Mouse (Mus musculus): ENCODE results near the gene Cenpp.

Cenpp gene

DNA sequence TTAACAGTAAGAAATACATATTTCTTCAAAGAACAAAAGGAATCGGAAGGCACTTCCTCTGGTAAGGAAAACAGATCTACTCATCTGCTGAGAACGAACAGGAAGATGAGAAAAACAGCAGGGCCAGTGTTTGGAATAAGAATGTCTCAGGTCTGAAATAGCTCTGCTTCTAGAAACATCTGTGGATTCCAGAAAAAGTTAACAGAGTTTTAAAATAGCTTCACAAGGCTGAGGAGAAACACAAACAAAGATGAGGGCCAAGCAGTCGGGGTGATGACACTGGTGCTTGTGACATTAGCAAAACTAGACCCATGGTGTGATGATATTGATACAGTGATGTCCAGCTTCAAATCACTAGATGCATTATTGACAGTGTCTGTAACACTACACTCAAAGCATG is 145.4 kb downstream of the Cenpp start:
- DNase-seq, result no peak

DNA sequence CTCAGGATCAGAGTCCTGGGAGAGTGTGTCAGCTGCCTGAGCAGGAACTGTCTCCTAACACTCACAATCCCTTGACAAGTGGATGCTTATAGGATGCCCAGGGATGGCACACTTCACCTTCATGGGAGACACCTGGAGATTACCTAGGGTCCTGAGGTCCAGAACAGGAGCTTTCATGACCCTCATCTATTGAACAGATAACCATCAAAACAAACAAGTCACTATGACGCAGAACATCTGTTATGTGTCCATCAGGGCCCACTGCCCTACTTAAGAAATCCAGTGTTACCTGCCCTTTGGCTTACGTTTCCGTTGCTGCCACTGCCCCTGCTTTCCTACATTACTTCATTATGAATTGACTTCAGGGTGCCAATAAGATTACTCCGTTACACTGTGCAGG is 146.8 kb downstream of the Cenpp start:
- no peak for DNase-seq

DNA sequence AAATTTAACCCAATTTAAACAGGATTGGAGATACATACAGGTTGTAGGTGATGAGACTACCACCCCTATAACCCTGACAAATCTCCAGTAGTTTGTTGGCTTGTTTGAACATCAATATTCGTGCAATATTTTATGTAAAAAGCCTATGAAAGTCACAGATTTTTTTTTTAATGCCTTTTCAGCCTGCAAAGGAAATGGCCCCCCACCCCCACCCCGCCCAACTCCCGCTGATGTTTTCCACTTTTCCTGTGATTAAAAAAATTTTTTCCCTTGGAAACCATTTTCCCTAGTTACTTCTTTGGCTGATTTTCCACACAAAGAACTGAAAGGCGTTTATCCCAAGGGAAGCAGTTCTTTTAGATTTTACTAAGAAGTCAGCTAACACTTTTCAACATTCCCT is 148.1 kb downstream of the Cenpp start, which contains the start of gene Ecm2:
Gene Ecm2, plus strand, starts transcription at position 301 of the 400 bp plus-strand sequence.
- DNase-seq, result no peak

DNA sequence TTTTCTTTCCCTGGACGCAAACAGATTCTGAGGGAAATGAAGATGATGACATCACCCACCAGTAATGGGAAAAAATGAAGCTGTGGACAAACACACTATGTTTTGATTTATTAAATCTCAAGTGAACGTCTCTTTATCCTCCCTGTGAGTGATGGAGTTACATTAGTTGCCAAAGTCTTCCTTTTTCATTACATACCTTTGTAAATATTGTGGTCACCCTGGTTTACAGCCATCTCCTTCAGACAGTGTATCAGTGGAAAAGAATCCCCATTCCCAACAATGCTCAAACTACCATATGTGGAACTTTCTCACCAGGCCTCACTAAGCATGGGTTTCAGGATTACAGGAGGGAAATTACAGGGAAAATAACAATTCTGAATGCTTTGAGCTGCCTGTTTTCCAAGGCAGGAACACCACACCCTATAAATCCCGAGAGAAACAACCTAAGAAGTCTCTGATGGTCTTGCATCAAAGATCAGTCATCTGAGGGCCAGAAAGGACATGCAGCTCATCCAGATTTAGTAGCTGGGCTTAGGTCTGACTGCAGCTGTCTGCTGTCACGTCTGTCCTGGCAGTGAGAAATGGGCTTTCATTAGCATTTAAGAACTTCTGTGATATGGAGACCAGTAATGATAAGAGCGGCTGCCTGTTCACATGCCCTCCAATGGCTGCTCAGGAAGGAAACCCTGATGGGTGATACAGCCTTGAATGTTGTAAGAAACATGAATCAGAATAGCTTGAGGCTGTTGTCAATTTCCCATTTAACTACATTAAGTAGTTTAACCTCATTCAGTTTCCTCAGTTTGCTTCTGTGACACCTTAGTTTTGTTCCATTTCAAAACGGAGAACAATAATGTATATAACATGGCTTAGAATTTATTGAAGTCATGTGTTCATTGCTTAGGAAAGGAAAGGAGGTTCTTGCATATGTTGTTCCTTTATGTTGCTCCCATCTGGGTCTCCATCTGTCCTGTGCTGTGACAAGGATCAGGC is 159.9 kb downstream of the Cenpp start, which contains the start of gene Tes3-ps:
Gene Tes3-ps, plus strand, starts transcription at position 943 of the 993 bp plus-strand sequence.
- DNase-seq, result no peak

DNA sequence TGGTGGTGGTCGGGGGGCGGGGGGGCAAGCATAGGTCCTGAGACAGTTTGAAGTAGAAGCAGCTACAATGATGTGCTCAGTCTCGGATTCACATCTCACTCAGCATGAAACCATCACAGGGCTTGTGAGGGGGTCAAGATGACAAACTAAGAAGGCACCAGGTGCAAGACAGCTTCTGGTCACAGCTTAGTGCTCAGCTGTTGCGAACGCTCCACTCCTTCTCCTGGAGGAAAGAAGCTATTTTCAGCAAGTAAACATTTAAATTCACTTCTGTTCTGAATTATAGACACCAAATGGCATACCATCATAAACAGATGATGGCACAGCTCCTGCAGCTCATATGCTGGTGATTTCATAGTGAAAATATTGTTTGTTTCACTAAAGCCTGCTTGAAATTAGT is 167.2 kb downstream of the Cenpp start:
- no peak for DNase-seq

DNA sequence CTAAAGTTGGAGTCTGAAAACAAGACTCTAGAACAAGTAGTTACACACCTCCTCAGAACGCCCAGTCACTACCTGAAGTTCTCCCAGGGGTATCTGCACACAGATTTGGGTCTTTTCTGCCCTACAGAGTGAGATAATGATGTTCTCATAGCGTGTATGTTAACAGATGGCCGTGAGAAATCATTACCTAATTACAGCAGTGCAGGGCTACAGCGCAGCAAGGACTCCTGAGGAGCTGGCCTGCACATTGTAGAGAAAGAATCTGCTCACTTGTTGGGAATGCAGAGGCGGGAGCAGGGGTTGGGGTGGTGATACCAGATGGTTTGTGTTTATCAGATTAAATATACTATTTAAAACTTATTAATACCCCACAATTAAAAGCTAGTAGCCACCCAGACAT is 172.0 kb downstream of the Cenpp start:
- DNase-seq, result no peak

DNA sequence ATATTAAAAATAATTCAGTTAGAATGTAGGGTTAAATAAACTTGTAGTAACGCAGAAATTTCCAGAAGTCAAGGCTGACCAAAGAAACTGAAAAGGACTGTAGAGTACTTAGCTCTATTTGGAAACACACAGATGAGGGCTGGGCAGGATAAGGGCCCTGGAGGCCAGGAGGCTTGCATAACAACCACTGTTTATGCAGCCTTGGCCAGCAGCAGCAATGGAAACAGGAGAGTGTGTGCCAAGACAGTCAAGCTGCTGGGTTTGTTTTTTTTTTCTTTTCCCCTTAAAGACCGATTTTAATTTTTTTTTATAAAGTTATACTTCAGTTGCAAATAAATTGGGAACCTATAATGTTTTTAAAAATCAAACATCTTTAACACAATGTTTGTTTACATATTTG is 172.5 kb downstream of the Cenpp start:
- DNase-seq, result no peak

DNA sequence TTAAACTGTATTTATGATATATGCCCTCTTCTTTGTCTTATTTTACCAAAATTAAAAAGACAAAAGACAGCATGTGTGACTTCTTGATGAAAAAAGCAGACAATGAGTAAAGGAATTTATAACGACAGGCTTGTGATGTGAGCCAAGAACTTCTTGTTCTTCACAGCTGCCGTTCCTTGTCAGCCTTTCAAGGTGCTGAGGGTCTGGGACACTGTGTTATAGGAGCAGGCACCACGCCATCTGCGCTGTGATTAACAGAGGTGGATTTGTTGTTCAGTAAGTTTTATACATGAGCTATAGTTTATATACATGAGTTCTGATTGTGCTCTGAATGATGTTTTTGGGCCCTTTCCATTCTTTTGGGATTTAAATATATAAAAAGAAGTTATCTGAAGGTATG is 173.2 kb downstream of the Cenpp start:
- DNase-seq, result no peak

DNA sequence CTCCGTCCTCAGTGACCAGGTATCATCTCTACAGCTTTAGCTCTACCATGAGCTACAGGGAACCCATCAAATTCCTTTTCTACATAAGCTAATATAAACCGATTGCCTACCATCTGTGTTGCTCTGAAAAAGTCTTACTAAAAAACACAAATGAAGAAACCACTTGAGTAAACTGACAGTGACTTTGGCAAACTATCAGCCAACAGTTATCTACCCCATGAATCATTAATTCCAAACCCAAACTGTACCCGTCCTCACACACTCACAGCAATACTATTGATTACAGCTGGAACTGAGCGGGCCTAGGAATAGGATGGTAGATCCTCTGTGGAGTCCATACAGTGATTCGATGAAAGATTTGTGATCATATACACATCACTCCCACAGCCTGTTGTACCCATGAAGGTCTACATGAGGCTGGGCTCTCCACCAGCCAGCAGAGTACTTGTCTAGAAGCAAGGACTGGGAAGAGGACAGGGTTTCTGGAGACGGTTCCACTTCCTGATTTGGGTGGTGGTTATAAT is 173.7 kb downstream of the Cenpp start:
- DNase-seq, result no peak

DNA sequence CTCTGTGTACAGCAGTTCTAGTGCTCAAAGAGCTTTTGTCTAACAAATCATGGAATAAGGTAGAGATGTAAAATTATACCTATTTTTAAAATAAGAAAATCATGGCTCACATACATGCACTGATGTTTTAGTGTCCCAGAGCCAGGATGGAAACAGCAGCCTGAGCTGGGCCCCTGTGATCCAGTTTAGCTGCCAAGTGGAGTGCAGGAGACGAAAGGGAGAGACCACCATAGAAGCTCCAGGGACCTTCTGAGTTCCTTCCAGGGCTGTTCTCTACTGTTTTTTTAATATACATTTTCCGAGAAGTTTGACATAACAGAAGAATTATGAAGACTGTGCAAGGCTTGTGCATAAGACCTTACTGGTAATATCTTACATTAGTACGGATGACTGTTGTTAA is 174.7 kb downstream of the Cenpp start:
- no peak for DNase-seq

DNA sequence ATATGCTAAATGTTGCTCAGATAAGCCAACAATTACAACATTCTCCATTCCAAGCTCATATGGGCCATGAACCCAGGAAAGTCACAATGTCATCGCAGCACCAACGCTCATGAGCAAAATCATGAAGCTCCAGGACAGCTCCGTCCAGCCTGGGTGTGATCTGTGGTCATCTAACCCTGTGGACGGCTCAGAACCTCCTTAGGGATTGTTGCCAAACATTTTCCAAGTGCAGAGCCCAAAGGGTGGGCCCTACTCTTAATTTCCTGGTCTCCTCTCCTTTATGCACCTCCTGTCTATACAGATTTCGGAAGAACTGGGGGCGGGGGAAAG is 179.9 kb downstream of the Cenpp start:
- DNase-seq, result no peak

DNA sequence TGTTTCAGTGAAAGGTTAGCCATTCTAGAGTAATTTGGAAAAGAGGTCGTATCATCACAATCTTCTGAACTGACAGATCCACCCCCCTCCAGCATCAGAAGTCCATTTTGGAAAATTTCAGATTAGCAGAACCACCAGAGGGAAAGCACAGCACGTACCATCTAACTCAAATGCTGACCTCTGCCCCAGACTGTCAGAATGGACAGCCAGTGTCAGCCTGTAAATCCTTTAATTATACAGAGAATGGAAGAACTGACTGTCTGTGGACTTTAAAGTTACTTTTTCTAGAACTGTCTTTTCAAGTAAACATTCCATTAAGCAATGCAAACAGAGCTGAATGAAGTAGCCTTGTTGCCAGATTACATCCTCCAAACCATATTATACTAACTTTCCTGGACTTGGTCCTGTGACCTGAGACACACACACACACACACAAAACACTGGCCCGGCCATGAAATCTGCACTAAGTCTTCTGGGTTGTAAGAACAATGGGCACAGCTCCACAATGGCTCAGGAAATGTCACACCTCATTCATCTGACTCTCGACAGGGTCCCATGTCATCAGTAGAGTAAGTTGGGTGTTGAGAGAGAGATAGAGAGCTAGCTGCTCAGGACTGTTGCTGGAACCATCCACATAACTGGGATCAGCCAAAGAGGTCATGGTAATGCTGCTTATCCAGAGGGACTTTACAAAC is 180.5 kb downstream of the Cenpp start:
- DNase-seq, result no peak

DNA sequence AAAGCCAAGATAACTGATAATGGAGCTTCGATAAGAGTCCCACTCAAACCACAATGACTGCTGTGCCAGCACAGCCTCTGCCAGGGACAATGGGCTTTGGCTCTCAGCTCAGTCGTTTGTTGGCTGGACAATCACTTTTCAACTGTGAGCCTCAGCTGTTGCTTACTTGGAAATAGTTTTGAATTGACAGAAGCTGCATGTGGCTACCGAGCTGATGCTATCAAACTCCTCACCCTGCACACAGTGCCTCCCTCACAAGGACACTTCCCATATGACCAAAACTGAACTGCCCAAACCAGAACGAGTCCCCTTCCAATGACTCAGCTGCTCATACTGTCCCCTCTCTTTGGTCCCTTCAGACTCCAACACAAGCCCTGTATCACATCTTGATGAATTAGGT is 181.8 kb downstream of the Cenpp start:
- no peak for DNase-seq

DNA sequence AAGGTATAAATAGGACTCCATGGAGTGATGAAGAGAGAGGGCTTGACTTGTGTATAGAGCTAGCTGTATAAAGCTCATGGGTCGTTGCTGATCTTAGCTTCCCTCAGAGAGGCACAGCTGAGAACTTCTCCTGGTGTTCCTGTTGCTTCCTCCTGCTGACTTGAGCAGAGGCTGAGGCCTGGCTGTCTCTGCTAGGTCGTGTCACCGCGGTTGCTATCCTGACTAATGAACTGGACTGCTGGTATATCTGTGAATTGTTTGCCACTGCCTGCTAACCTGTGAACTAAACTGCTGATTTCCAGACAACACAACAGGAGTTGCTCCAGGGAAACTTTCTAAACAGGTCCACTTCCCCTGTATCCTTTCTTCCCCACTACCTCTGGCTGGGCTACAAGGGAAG is 182.3 kb downstream of the Cenpp start:
- DNase-seq, result no peak

DNA sequence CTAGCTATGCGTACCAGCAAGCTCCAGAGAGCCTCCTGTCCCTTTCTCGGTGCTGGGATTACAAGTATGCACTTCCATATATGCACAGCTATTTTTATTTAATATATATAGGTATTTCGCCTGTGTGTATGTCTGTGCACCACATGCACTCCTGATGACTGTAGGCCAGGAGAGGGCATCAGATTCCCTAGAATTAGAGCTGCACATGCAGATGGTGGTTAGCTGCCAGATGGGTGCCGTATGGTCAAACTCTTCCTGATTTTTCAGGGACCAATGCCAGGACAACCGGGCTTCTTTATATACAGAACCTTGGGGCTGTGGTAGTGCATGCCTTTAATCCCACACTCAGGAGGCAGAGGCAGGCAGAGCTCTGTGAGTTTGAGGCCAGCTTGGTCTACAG is 183.6 kb downstream of the Cenpp start:
- no peak for DNase-seq

DNA sequence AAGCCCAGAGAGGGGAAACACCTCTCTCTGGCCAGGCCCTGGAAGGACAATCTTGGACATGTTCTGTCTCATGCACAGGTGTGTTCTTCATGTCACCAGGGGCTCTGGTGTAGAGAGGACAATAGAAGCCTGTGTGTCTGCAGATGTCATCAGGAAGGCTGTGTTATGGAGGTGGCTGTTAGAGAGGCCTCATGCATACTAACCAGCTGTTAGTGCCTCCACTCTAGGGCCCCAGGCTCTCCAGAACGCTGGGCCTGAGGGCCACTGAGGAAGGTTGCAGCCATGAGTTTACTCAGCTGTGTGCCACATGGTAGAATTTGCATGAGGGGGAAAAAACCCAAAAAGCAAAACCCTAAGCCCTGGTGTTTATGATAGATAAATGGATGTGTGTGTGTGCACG is 185.0 kb downstream of the Cenpp start:
- no peak for DNase-seq

DNA sequence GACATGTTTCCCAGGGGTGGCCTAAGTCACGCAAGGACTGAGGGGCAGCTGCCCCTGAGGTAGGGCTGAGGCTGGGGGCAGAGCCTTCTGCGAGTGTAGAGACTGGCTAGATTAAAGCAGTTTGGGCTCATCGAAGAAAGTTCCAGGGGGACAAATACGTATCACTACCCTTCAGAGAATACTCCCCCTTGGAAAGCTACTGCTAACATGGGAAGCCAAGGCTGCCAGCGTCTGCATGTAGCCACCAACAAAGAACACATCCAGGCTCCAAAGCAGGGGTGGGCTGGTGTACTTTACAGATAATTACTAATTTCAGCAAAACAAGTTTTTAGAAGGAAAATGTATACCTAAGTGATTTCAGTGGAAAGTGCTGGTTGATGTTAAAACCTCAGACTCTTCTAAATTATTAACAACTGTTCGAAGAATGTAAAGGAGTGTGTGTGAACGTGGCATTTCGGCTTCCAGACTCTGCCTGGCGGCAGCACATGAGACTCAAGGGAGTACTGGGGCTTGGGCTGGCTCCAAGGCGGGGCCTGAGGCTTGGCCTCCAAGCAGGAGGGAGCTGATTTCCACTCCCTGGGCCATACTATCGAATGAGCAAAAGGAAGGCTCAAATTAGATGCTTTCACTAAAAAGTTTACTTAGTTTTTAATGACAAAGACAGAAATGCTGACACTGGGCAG is 186.1 kb downstream of the Cenpp start:
- DNase-seq, result no peak

DNA sequence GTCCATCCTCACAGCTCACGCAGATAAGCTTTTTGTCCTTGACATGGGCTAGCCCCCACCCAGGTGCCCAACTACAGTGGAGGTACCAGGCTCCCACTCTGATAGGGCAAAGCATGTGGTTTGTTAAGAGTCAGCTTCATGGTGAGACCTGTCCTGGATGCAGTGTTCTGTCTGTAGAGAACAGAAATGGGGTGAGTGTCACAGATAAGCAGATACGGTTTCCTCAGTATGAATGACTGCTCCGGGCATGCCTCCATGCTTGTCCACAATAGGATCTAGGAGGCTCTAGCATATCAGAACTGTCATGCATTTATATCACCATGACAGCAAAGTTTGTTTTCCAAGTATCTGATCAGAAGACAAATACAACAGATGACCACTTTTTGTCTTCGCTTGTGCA is 186.7 kb downstream of the Cenpp start:
- DNase-seq, result no peak

DNA sequence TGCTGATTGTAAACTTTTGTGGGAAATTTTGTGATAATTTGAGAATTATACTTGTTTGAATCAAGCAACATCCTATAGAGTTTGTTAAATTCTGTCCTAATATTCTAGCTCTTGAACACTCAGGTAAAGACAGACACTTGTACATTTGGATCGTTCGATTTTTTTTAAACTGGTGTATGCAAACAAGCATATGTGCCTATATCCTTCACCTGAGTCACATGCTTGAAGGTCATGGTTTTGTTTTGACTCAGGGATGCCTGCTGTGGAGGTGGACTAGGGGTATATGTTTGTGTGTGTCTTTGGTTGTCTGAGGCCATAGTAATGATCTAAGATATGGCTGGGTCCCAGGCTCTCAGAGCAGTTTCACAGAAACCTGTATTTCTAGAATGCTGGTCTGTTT is 189.7 kb downstream of the Cenpp start:
- no peak for DNase-seq

DNA sequence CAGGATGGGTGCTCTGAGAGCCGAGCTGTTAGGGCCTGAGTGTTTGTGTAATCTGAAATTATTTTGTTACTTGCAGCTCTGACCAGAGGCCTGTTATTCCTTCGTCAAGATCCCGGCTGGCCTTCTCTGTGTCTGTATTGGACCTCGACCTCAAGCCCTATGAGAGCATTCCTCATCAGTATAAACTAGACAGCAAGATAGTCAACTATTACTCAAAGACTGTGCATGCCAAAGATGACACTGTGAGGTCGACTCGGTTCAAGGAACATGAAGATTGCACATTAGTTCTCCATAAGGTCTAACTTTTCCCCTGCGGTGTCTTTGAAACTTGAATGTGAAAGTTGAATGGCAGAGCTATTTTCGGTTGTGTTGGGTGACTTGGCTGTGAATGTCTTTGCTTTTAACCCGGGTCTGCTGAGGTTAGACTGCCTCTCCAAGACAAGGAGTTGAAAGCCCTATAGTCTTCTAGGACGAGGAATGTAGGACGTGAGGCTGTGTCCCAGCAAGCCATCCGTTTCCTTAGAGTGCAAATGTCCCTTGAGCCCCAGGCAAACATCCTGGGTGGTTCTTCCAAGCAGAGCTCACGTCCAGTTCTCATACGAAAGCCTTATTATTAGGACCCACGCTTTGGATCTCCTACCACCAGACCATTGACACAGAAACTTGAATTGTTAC is 191.0 kb downstream of the Cenpp start:
- DNase-seq, result no peak

DNA sequence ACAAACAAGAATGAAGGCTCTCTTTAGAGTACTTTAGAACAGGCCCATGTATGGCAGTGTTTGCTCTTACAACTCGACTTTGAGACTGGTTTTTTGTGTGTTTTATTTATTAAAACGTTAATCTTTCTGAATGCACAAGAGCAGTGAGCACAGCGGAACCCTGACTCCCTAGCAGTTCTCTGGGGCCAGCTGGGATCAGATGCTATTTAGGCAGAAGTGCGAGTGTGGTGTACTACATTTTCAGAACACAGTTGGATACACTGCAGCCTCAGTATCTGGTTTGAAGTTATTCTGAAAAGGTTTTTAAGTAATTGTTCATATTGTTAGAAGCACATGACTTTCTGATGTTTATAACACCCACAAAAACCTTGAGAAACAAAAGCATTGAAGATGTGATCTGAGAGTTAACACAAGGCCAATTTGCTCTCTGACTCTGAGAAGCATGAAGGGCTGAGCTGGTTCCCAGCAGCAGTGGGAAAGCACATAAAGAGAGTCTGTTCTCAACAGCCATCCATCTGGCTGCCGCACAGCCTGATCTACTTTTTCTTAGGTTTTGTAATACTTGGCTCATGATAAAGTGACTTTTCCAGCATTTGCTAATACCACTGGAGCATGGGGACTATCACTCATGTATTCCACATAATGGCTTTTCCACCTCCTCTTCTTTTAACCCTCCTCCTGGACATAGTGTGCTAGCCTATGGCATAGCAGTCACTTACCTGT is 191.7 kb downstream of the Cenpp start:
- DNase-seq, result no peak

DNA sequence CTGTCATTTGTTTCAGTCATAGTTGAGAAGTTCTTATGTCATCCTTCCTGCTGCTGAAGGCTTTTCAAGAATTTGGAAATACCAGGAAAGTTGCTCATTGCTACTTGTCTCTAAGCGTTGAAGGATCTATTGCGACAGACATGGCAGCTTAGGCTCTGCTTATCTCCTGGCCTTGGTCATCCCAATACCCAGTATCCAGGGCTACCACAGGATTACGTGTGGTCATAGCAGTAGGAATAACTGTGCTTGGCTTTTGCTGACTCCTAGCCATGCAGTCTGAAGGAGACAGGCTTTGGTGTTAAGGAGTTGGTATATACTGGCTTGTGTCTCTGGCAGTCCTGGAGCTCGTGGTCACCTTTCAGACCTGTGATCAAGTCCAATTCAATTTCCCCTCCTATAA is 192.3 kb downstream of the Cenpp start:
- no peak for DNase-seq
